Mouse (Mus musculus) liver, embryonic 11.5 days (tissue): Measurements from ENCODE around the gene Sdr9c7. TPM values are rescaled to one million over a fixed set of nuclear protein-coding genes. Genes with fewer than 3 reads are reported as not detected.
"Not testable (repeated sequence)": the region's sequence is repeated elsewhere in the genome, so short reads cannot be mapped to it uniquely, and the experiment has no call there.

ENCODE experiments used
- ATAC-seq: fragments of 200-750 bp; cut with Nextera tagmentation; replicated peaks from 2 replicates; pipeline ENCODE4 v1.8.0; 2017; ENCODE audit warnings: moderate number of reproducible peaks, mild to moderate bottlenecking, moderate TSS enrichment, moderate library complexity; ENCODE audit not compliant: low FRiP score
- DNase-seq: peaks from one replicate; pipeline ENCODE4 v3.0.0-alpha.2; 2017; ENCODE audit warnings: low spot score
- H3K27ac ChIP-seq: fragments of 300-500 bp; sonication (generic); 2 replicates; pipeline ENCODE4 v1.5.1; 2014; ENCODE audit warnings: mild to moderate bottlenecking, low read depth, low read length, control low read depth
- H3K27me3 ChIP-seq: fragments of 300-500 bp; sonication (generic); replicated peaks from 2 replicates; pipeline ENCODE4 v1.6.1; 2014; ENCODE audit warnings: low read length, mixed read lengths; ENCODE audit not compliant: control insufficient read depth, insufficient read depth
- H3K36me3 ChIP-seq: fragments of 300-500 bp; sonication (generic); 2 replicates; pipeline ENCODE4 v1.6.1; 2014; ENCODE audit warnings: mild to moderate bottlenecking, low read length, moderate library complexity, mixed read lengths; ENCODE audit not compliant: control insufficient read depth, insufficient read depth
- H3K4me1 ChIP-seq: fragments of 300-500 bp; sonication (generic); replicated peaks from 2 replicates; pipeline ENCODE4 v1.6.1; 2014; ENCODE audit warnings: low read length, mixed read lengths; ENCODE audit not compliant: control insufficient read depth, insufficient read depth
- H3K4me2 ChIP-seq: fragments of 300-500 bp; sonication (generic); 2 replicates; pipeline ENCODE4 v1.6.1; 2014; ENCODE audit warnings: mild to moderate bottlenecking, control low read depth, moderate library complexity
- H3K4me3 ChIP-seq: fragments of 300-500 bp; sonication (generic); 2 replicates; pipeline ENCODE4 v1.5.1; 2014; ENCODE audit warnings: low read depth, low read length, control low read depth
- H3K9ac ChIP-seq: fragments of 300-500 bp; sonication (generic); 2 replicates; pipeline ENCODE4 v1.6.1; 2014; ENCODE audit warnings: low read depth, low read length, control low read depth
- H3K9me3 ChIP-seq: fragments of 300-500 bp; sonication (generic); 2 replicates; pipeline ENCODE4 v1.6.1; 2016; ENCODE audit warnings: low read length, inconsistent platforms, mixed read lengths; ENCODE audit not compliant: control insufficient read depth
- WGBS: fragments of 180-500 bp; shearing (Covaris S2); extraction: QIAGEN DNeasy Blood & Tissue Kit; methylation state at CpG from one replicate; pipeline ENCODE4 v1.1.7; 2014; 5-methylcytosine and 5-hydroxymethylcytosine counted together
- polyA plus RNA-seq: library from polyadenylated mRNA; unstranded; fragments of >200 nt; fragmentation: Nextera tagmentation; extraction: Ambion mirVana; gene quantifications from 2 replicates; pipeline ENCODE4 v1.2.1, GENCODE M21; 2014

Sdr9c7 gene
- polyA plus RNA-seq, 1 experiment from 2014 or later, result not detected

DNA sequence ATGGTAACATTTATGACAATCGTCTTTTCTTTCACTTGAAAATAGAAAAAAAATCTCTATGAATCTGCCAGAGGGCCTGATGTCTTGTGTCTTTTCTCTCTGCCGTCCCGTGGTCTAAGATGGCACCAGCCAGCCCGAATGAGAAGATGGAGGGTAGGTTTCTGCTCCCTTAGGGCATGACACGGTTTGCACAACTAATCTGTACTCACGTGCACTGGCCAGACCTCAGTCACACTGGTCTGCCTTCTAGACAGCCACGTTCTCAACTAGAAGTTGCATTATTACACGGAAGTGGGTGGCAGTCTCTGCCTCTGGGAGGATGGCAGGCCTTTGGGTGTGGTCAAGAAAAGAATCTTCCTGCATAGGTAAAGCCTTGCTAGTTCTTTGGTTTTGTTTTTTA is 24.7 kb downstream of the Sdr9c7 start:
- Histone ChIP-seq H3K4me1 (no peaks in the 10 kb centered on the region), H3K4me2 (no peak overlapping the region), H3K36me3 (no peaks in the 10 kb centered on the region), H3K27me3 (no peaks in the 10 kb centered on the region), H3K4me3 (no peak overlapping the region), H3K9ac (no peak overlapping the region), H3K27ac (no peak overlapping the region), H3K9me3 (no peaks in the 10 kb centered on the region)
- WGBS, result 77% methylated on average over 8 of the region's 8 CpGs
- no peak for ATAC-seq
- DNase-seq, result no peak

DNA sequence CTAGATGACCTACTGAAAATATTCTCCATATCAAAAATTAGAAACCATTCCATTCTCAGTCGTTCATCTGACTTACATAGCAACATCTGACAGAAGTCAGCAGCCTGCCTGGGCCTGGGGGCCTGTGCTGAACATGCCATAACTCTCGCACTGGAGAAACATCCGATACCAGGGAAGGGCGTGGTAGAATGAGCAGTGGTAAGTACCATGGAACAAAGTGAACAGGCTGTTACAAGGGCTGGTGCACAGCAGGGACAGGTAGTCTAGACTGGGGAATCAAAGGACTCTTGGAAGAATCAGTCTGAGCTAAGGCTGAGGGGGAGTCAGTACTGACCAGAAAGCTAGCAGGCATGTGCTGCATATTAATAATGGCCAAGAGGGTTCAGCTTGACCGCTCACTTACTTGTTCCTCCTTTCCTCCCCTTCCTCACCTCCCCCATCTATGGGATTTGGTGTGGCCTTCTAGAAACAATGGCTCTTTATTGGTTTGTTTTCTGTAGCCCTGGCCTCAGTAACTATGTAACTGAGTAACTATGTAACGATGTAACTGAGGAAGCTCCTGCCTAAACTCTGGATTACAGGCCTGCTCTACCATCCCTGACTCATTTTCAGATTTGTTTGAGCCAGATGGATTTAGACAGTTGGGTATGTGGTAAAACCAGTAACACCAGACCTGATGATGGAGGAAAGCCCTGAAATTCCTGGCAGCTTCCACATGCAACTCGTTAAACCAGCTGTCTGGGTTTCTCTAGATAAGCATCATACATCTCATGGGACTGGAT is 26.5 kb downstream of the Sdr9c7 start:
- no peak overlapping the region for H3K4me3 ChIP-seq
- no peak overlapping the region for H3K4me2 ChIP-seq
- H3K27me3 ChIP-seq, result no peaks in the 10 kb centered on the region
- no peak overlapping the region for H3K9ac ChIP-seq
- ATAC-seq (no peak), DNase-seq (peak; percentile 22)
- no peaks in the 10 kb centered on the region for H3K4me1 ChIP-seq
- no peak overlapping the region for H3K27ac ChIP-seq
- WGBS, result 75% methylated on average over 7 of the region's 7 CpGs
- no peaks in the 10 kb centered on the region for H3K36me3 ChIP-seq
- no peaks in the 10 kb centered on the region for H3K9me3 ChIP-seq

- no peak for ATAC-seq
- Histone ChIP-seq H3K9me3 (no peaks in the 10 kb centered on the region), H3K4me3 (no peak overlapping the region), H3K36me3 (no peaks in the 10 kb centered on the region), H3K27ac (no peak overlapping the region), H3K4me2 (no peak overlapping the region), H3K4me1 (no peaks in the 10 kb centered on the region), H3K27me3 (no peaks in the 10 kb centered on the region), H3K9ac (no peak overlapping the region)
- WGBS, result 72% methylated on average over 2 of the region's 2 CpGs
- no peak for DNase-seq
These were observed 29.4 kb downstream of the Sdr9c7 start for GRCm38 (mm10) chr10:127927737-127928136.

- no peaks in the 10 kb centered on the region for H3K9me3 ChIP-seq
- H3K9ac ChIP-seq, result no peak overlapping the region
- no peaks in the 10 kb centered on the region for H3K4me1 ChIP-seq
- DNase-seq (peak; percentile 28), ATAC-seq (no peak)
- H3K4me3 ChIP-seq, result no peak overlapping the region
- H3K4me2 ChIP-seq, result no peak overlapping the region
- WGBS, result 51% methylated on average over 8 of the region's 8 CpGs
- H3K27ac ChIP-seq, result no peak overlapping the region
- H3K36me3 ChIP-seq, result no peaks in the 10 kb centered on the region
- H3K27me3 ChIP-seq, result no peaks in the 10 kb centered on the region
These were observed 34.1 kb downstream of the Sdr9c7 start for GRCm38 (mm10) chr10:127932290-127932926.

DNA sequence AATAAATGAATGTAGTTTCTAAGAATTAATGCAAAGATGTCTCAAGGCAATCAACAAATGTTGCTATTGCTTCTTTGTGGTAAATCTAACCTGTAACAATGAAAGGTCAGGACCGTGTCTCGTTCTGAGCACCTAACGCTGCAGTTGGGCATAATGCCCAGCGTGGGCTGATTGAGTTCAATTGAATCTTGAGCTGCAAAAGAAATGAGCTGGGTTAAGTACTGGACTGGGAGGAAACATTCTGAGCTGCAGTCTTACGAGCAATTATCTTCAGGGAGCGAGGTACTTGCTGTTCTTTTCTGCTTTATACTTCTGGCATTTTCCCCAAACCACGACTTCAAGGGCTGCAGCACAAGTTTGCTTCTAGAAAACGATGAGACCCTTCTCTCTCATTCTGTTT is 38.0 kb downstream of the Sdr9c7 start:
- 86% methylated on average over 8 of the region's 8 CpGs for WGBS
- no peaks in the 10 kb centered on the region for H3K27me3 ChIP-seq
- H3K27ac ChIP-seq, result no peak overlapping the region
- no peak overlapping the region for H3K9ac ChIP-seq
- H3K4me1 ChIP-seq, result no peaks in the 10 kb centered on the region
- no peak overlapping the region for H3K4me3 ChIP-seq
- no peak overlapping the region for H3K4me2 ChIP-seq
- H3K9me3 ChIP-seq, result no peaks in the 10 kb centered on the region
- no peak for DNase-seq
- H3K36me3 ChIP-seq, result no peaks in the 10 kb centered on the region
- ATAC-seq, result no peak

- H3K36me3 ChIP-seq, result no peaks in the 10 kb centered on the region
- no peaks in the 10 kb centered on the region for H3K4me1 ChIP-seq
- H3K4me2 ChIP-seq, result no peak overlapping the region
- 72% methylated on average over 19 of the region's 19 CpGs for WGBS
- no peaks in the 10 kb centered on the region for H3K9me3 ChIP-seq
- ATAC-seq (no peak), DNase-seq (no peak)
- H3K27me3 ChIP-seq, result no peaks in the 10 kb centered on the region
- no peak overlapping the region for H3K4me3 ChIP-seq
- no peak overlapping the region for H3K9ac ChIP-seq
- H3K27ac ChIP-seq, result no peak overlapping the region
These were observed 38.6 kb downstream of the Sdr9c7 start for GRCm38 (mm10) chr10:127936747-127937409.

GRCm38 (mm10) chr10:127937428-127938010 is 39.2 kb downstream of the Sdr9c7 start:
- Histone ChIP-seq H3K4me1 (no peaks in the 10 kb centered on the region), H3K27me3 (no peaks in the 10 kb centered on the region), H3K4me3 (no peak overlapping the region), H3K4me2 (no peak overlapping the region), H3K27ac (no peak overlapping the region), H3K36me3 (no peaks in the 10 kb centered on the region), H3K9ac (no peak overlapping the region), H3K9me3 (no peaks in the 10 kb centered on the region)
- DNase-seq (no peak), ATAC-seq (no peak)
- WGBS, result 4% methylated on average over 2 of the region's 2 CpGs

GRCm38 (mm10) chr10:127939667-127940066 is 41.3 kb downstream of the Sdr9c7 start:
- H3K27me3 ChIP-seq, H3K9me3 ChIP-seq, H3K4me3 ChIP-seq, DNase-seq, H3K36me3 ChIP-seq, ATAC-seq, H3K27ac ChIP-seq, H3K4me1 ChIP-seq, H3K9ac ChIP-seq, H3K4me2 ChIP-seq: not testable (repeated sequence)
- 94% methylated on average over 10 of the region's 10 CpGs for WGBS
